Mouse (Mus musculus) MEL-GATA-1-ER (cell line): ENCODE data around the gene Gnptg.
A peak's percentile ranks its signal among the peaks of the same experiment; 100 is the strongest.

Source experiments
- DNase-seq: peaks from one replicate; pipeline ENCODE4 v3.0.0-alpha.2; 2012; ENCODE audit warnings: low read depth; ENCODE audit errors: extremely low read depth

The Gnptg gene

GRCm38 (mm10) chr17:25188150-25189031 lies 51.5 kb downstream of the Gnptg start, which contains the start of gene Unkl:
TSS of gene Unkl (plus strand) at chr17:25188397.
- DNase-seq, result no peak

- DNase-seq, result peak; percentile 12
Observed at GRCm38 (mm10) chr17:25187784-25188149, 52.2 kb downstream of the Gnptg start.

- DNase-seq, result peak; percentile 41
Observed at GRCm38 (mm10) chr17:25184961-25185360, 55.0 kb downstream of the Gnptg start.

- peak; percentile 98 for DNase-seq
Observed at GRCm38 (mm10) chr17:25184129-25184691, 55.7 kb downstream of the Gnptg start, which contains the start of gene BC003965. TSS of gene BC003965 (plus strand) at chr17:25184554.
